Mouse (Mus musculus) thymus, adult 2 months (tissue): ENCODE measurements at regions not wholly inside any gene's neighbourhood (a gene's known extent, or its start where the extent isn't known, plus 50 kb on each side); places are given as distances from the start of the nearest gene placed in this dataset.

Experiments
- DNase-seq: peaks from one replicate; pipeline ENCODE4 v3.0.0; 2021
- H3K27ac ChIP-seq: fragments of 200-500 bp; 2 replicates; pipeline ENCODE4 v1.5.1; 2012; ENCODE audit warnings: low read length, control low read depth; ENCODE audit not compliant: control insufficient read depth, insufficient read depth
- H3K27me3 ChIP-seq: fragments of 200-500 bp; 2 replicates; pipeline ENCODE4 v1.6.1; 2012; ENCODE audit warnings: mild to moderate bottlenecking, low read length, moderate library complexity, mixed read lengths; ENCODE audit not compliant: control insufficient read depth, insufficient read depth
- H3K36me3 ChIP-seq: fragments of 200-500 bp; 2 replicates; pipeline ENCODE4 v1.6.1; 2012; ENCODE audit warnings: mild to moderate bottlenecking, low read length, moderate library complexity; ENCODE audit not compliant: control insufficient read depth, insufficient read depth
- H3K4me1 ChIP-seq: fragments of 200-500 bp; replicated peaks from 2 replicates; pipeline ENCODE4 v1.6.1; 2012; ENCODE audit warnings: low read length; ENCODE audit not compliant: control insufficient read depth, insufficient read depth
- H3K4me3 ChIP-seq: fragments of 200-500 bp; 2 replicates; pipeline ENCODE4 v1.5.1; 2012; ENCODE audit warnings: mild to moderate bottlenecking, low read length, control low read depth, moderate library complexity; ENCODE audit not compliant: control insufficient read depth, insufficient read depth
- CTCF ChIP-seq: fragments of 200-500 bp; IDR thresholded peaks from 2 replicates; pipeline ENCODE4 v1.5.1; 2012; ENCODE audit warnings: mild to moderate bottlenecking, control low read depth, low read length, moderate library complexity, borderline replicate concordance; ENCODE audit not compliant: control insufficient read depth, poor library complexity, insufficient read depth; ENCODE audit errors: extremely low read depth
- POLR2A ChIP-seq: fragments of 200-500 bp; IDR thresholded peaks from 2 replicates; pipeline ENCODE4 v1.6.1; 2012; ENCODE audit warnings: mild to moderate bottlenecking, low read length, control low read depth, moderate library complexity; ENCODE audit not compliant: control insufficient read depth, poor library complexity, insufficient read depth; ENCODE audit errors: extremely low read depth
- WGBS: fragments of 180-500 bp; shearing (Covaris S2); methylation state at CpG from one replicate; pipeline ENCODE4 v1.1.7; 2018; 5-methylcytosine and 5-hydroxymethylcytosine counted together

DNA sequence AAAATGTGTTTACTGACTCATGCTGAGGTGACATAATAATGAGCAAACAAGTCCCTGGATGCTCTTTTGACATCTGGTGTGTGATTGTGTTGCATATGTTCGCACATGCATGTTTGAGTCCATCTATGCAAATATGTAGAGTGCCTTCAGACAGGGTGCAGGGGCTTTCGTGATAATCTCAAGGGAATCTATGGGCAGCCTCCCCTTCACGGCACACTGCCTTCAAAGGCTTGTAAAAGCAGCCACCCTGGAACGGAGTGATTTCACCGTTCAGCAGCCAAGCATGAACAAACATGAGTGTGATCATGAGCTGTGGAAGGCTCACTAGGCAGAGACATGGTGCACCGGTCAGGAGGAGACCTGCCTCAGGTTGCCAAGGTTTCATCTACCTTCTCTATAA lies 57.1 kb upstream of the Mbip start:
- Histone ChIP-seq H3K27ac (no peak overlapping the region), H3K36me3 (no peaks in the 10 kb centered on the region), H3K27me3 (no peaks in the 10 kb centered on the region), H3K4me1 (no peaks in the 10 kb centered on the region), H3K4me3 (no peak overlapping the region)
- no peak for TF ChIP-seq POLR2A
- no peak for TF ChIP-seq CTCF
- no peak for DNase-seq
- 90% methylated on average over 6 of the region's 6 CpGs for WGBS

DNA sequence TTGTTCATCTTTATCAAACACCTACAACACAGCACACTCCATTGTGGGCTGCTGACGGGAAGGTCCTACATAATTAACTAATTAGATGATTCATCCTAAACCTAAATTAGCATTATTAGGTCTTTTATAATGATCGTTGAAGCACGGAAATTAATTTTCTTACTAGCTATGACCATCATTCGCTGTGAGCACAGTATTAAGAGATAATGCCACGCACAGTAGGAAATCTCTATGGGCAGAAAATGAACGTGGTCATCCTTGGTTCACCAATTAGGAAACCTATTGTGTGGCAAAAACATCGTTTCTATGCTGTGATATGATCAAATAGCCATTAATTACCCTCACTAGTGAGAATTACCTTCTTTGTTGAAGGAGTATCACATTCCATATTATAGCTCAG lies 56.4 kb upstream of the Mbip start:
- Histone ChIP-seq H3K27me3 (no peaks in the 10 kb centered on the region), H3K36me3 (no peaks in the 10 kb centered on the region), H3K4me1 (no peaks in the 10 kb centered on the region), H3K27ac (no peak overlapping the region), H3K4me3 (no peak overlapping the region)
- TF ChIP-seq POLR2A (no peak), CTCF (no peak)
- DNase-seq: no peak
- 90% methylated on average over 7 of the region's 7 CpGs for WGBS
